Mouse (Mus musculus) hindbrain, embryonic 12.5 days (tissue): ENCODE data around the gene Mars. TPM values are rescaled to one million over a fixed set of nuclear protein-coding genes. Genes with fewer than 3 reads are reported as not detected.
A peak's percentile ranks its signal among the peaks of the same experiment; 100 is the strongest.

Source experiments
- ATAC-seq: fragments of 200-750 bp; cut with Nextera tagmentation; 2 replicates; pipeline ENCODE4 v1.8.0; 2017; ENCODE audit warnings: moderate TSS enrichment; ENCODE audit not compliant: low FRiP score
- H3K27ac ChIP-seq: fragments of 300-500 bp; sonication (generic); 2 replicates; pipeline ENCODE4 v1.5.1; 2016; ENCODE audit warnings: mild to moderate bottlenecking
- H3K27me3 ChIP-seq: fragments of 300-500 bp; sonication (generic); 2 replicates; pipeline ENCODE4 v1.6.1; 2016; ENCODE audit warnings: mild to moderate bottlenecking
- H3K36me3 ChIP-seq: fragments of 300-500 bp; sonication (generic); 2 replicates; pipeline ENCODE4 v1.6.1; 2016; ENCODE audit warnings: mild to moderate bottlenecking
- H3K4me1 ChIP-seq: fragments of 300-500 bp; sonication (generic); 2 replicates; pipeline ENCODE4 v1.6.1; 2016
- H3K4me2 ChIP-seq: fragments of 300-500 bp; sonication (generic); replicated peaks from 2 replicates; pipeline ENCODE4 v1.6.1; 2016; ENCODE audit warnings: mild to moderate bottlenecking
- H3K4me3 ChIP-seq: fragments of 300-500 bp; sonication (generic); 2 replicates; pipeline ENCODE4 v1.5.1; 2016; ENCODE audit warnings: mild to moderate bottlenecking
- H3K9ac ChIP-seq: fragments of 300-500 bp; sonication (generic); 2 replicates; pipeline ENCODE4 v1.6.1; 2016; ENCODE audit warnings: mild to moderate bottlenecking, moderate library complexity
- H3K9me3 ChIP-seq: fragments of 300-500 bp; sonication (generic); replicated peaks from 2 replicates; pipeline ENCODE4 v1.6.1; 2016; ENCODE audit warnings: mild to moderate bottlenecking
- WGBS: fragments of 180-500 bp; shearing (Covaris S2); methylation state at CpG from one replicate; pipeline ENCODE4 v1.1.7; 2016; 5-methylcytosine and 5-hydroxymethylcytosine counted together
- polyA plus RNA-seq: library from polyadenylated mRNA; unstranded; fragments of >200 nt; fragmentation: Nextera tagmentation; extraction: Ambion mirVana; gene quantifications from 2 replicates; pipeline ENCODE4 v1.2.1, GENCODE M21; 2016

Mars gene
- polyA plus RNA-seq, 1 experiment from 2014 or later, result 142 TPM

- Histone ChIP-seq H3K9ac (peak overlapping the region; percentile 32; the same call in 1 of the 2 replicates), H3K4me1 (peaks cover 3% of the 10 kb centered on the region; the same call in 1 of the 2 replicates), H3K9me3 (no peaks in the 10 kb centered on the region), H3K4me2 (peak overlapping the region; percentile 46), H3K36me3 (no peaks in the 10 kb centered on the region), H3K27ac (no peak overlapping the region), H3K27me3 (peaks cover 48% of the 10 kb centered on the region), H3K4me3 (peak overlapping the region; percentile 16; the same call in 1 of the 2 replicates)
- 0 out of 2 replicates have a peak, but pooled peaks have one; percentile 24 for ATAC-seq
- 32% methylated on average over 31 of the region's 31 CpGs for WGBS
Measured at GRCm38 (mm10) chr10:127332211-127332874, 20.8 kb upstream of the Mars start.

GRCm38 (mm10) chr10:127330212-127330611, 18.6 kb upstream of the Mars start:
- no peak overlapping the region for H3K9ac ChIP-seq
- peaks cover 18% of the 10 kb centered on the region for H3K4me1 ChIP-seq
- WGBS, result 75% methylated on average over 7 of the region's 7 CpGs
- H3K36me3 ChIP-seq, result no peaks in the 10 kb centered on the region
- no peak overlapping the region for H3K4me3 ChIP-seq
- no peak overlapping the region for H3K4me2 ChIP-seq
- ATAC-seq, result no peak
- H3K27ac ChIP-seq, result no peak overlapping the region
- peaks cover 69% of the 10 kb centered on the region for H3K27me3 ChIP-seq
- no peaks in the 10 kb centered on the region for H3K9me3 ChIP-seq

- peaks cover 93% of the 10 kb centered on the region for H3K27me3 ChIP-seq
- no peak overlapping the region for H3K9ac ChIP-seq
- H3K9me3 ChIP-seq, result no peaks in the 10 kb centered on the region
- H3K4me1 ChIP-seq, result peaks cover 18% of the 10 kb centered on the region
- 46% methylated on average over 18 of the region's 18 CpGs for WGBS
- H3K27ac ChIP-seq, result no peak overlapping the region
- ATAC-seq, result no peak
- no peak overlapping the region for H3K4me2 ChIP-seq
- no peaks in the 10 kb centered on the region for H3K36me3 ChIP-seq
- no peak overlapping the region for H3K4me3 ChIP-seq
Measured at GRCm38 (mm10) chr10:127327461-127328145, 16.0 kb upstream of the Mars start.

GRCm38 (mm10) chr10:127326828-127327227, 15.2 kb upstream of the Mars start:
- ATAC-seq, result no peak
- Histone ChIP-seq H3K9me3 (no peaks in the 10 kb centered on the region), H3K4me1 (peaks cover 15% of the 10 kb centered on the region), H3K9ac (peak overlapping the region; percentile 33), H3K4me2 (peak overlapping the region; percentile 53), H3K4me3 (peak overlapping the region; percentile 34), H3K27ac (no peak overlapping the region), H3K27me3 (peaks cover 95% of the 10 kb centered on the region), H3K36me3 (no peaks in the 10 kb centered on the region)
- 7% methylated on average over 29 of the region's 29 CpGs for WGBS

- peaks cover 15% of the 10 kb centered on the region for H3K4me1 ChIP-seq
- H3K9ac ChIP-seq, result peak overlapping the region; percentile 44
- no peak overlapping the region for H3K27ac ChIP-seq
- no peaks in the 10 kb centered on the region for H3K36me3 ChIP-seq
- WGBS, result 1% methylated on average over 52 of the region's 54 CpGs
- ATAC-seq, result 0 out of 2 replicates have a peak, but pooled peaks have one; percentile 20
- H3K9me3 ChIP-seq, result no peaks in the 10 kb centered on the region
- H3K4me2 ChIP-seq, result peak overlapping the region; percentile 53
- H3K4me3 ChIP-seq, result peak overlapping the region; percentile 34
- H3K27me3 ChIP-seq, result peaks cover 90% of the 10 kb centered on the region
Measured at GRCm38 (mm10) chr10:127326017-127326801, 14.6 kb upstream of the Mars start.

GRCm38 (mm10) chr10:127325454-127326016, 13.9 kb upstream of the Mars start:
- Histone ChIP-seq H3K27me3 (peaks cover 85% of the 10 kb centered on the region), H3K9ac (no peak overlapping the region), H3K9me3 (no peaks in the 10 kb centered on the region), H3K4me3 (peak overlapping the region; percentile 34), H3K27ac (no peak overlapping the region), H3K4me2 (peak overlapping the region; percentile 53), H3K4me1 (peaks cover 15% of the 10 kb centered on the region), H3K36me3 (no peaks in the 10 kb centered on the region)
- WGBS, result 35% methylated on average over 14 of the region's 14 CpGs
- no peak for ATAC-seq

- H3K36me3 ChIP-seq, result no peaks in the 10 kb centered on the region
- no peak overlapping the region for H3K9ac ChIP-seq
- no peaks in the 10 kb centered on the region for H3K9me3 ChIP-seq
- no peak overlapping the region for H3K4me3 ChIP-seq
- no peak for ATAC-seq
- H3K27me3 ChIP-seq, result peaks cover 75% of the 10 kb centered on the region
- 10% methylated on average over 7 of the region's 7 CpGs for WGBS
- no peak overlapping the region for H3K27ac ChIP-seq
- H3K4me1 ChIP-seq, result peaks cover 15% of the 10 kb centered on the region
- no peak overlapping the region for H3K4me2 ChIP-seq
Measured at GRCm38 (mm10) chr10:127324495-127324894, 12.9 kb upstream of the Mars start.

GRCm38 (mm10) chr10:127323131-127323855, 11.7 kb upstream of the Mars start:
- Histone ChIP-seq H3K27ac (no peak overlapping the region), H3K4me2 (no peak overlapping the region), H3K4me1 (peaks cover 15% of the 10 kb centered on the region), H3K36me3 (no peaks in the 10 kb centered on the region), H3K9me3 (no peaks in the 10 kb centered on the region), H3K27me3 (peaks cover 63% of the 10 kb centered on the region), H3K9ac (no peak overlapping the region), H3K4me3 (no peak overlapping the region)
- ATAC-seq, result no peak
- 75% methylated on average over 17 of the region's 17 CpGs for WGBS

GRCm38 (mm10) chr10:127322669-127323068, 11.1 kb upstream of the Mars start:
- no peak for ATAC-seq
- Histone ChIP-seq H3K27ac (no peak overlapping the region), H3K4me3 (no peak overlapping the region), H3K9ac (no peak overlapping the region), H3K4me1 (peaks cover 15% of the 10 kb centered on the region), H3K36me3 (no peaks in the 10 kb centered on the region), H3K27me3 (peaks cover 57% of the 10 kb centered on the region), H3K9me3 (no peaks in the 10 kb centered on the region), H3K4me2 (no peak overlapping the region)
- WGBS, result 82% methylated on average over 4 of the region's 4 CpGs

GRCm38 (mm10) chr10:127322178-127322577, 10.6 kb upstream of the Mars start:
- Histone ChIP-seq H3K4me1 (peaks cover 15% of the 10 kb centered on the region), H3K27ac (no peak overlapping the region), H3K4me2 (no peak overlapping the region), H3K9ac (no peak overlapping the region), H3K27me3 (peaks cover 52% of the 10 kb centered on the region), H3K9me3 (no peaks in the 10 kb centered on the region), H3K36me3 (no peaks in the 10 kb centered on the region), H3K4me3 (no peak overlapping the region)
- no peak for ATAC-seq
- WGBS, result 62% methylated on average over 13 of the region's 13 CpGs

GRCm38 (mm10) chr10:127321621-127322020, 10.0 kb upstream of the Mars start, which contains the start of gene Arhgap9:
Arhgap9 (plus strand) TSS chr10:127321964.
- Histone ChIP-seq H3K4me1 (peaks cover 10% of the 10 kb centered on the region), H3K9ac (no peak within 1 kb of the TSS), H3K9me3 (no peaks in the 10 kb centered on the region), H3K36me3 (no peaks in the 10 kb centered on the region), H3K27me3 (peaks cover 46% of the 10 kb centered on the region), H3K4me3 (no peak within 1 kb of the TSS), H3K4me2 (no peak within 1 kb of the TSS), H3K27ac (no peak within 1 kb of the TSS)
- ATAC-seq, result no peak
- 80% methylated on average over 3 of the region's 3 CpGs for WGBS
